Mouse (Mus musculus): ENCODE results near the gene Ier3.
"Not testable (repeated sequence)": the region's sequence is repeated elsewhere in the genome, so short reads cannot be mapped to it uniquely, and the experiment has no call there.

The Ier3 gene

DNA sequence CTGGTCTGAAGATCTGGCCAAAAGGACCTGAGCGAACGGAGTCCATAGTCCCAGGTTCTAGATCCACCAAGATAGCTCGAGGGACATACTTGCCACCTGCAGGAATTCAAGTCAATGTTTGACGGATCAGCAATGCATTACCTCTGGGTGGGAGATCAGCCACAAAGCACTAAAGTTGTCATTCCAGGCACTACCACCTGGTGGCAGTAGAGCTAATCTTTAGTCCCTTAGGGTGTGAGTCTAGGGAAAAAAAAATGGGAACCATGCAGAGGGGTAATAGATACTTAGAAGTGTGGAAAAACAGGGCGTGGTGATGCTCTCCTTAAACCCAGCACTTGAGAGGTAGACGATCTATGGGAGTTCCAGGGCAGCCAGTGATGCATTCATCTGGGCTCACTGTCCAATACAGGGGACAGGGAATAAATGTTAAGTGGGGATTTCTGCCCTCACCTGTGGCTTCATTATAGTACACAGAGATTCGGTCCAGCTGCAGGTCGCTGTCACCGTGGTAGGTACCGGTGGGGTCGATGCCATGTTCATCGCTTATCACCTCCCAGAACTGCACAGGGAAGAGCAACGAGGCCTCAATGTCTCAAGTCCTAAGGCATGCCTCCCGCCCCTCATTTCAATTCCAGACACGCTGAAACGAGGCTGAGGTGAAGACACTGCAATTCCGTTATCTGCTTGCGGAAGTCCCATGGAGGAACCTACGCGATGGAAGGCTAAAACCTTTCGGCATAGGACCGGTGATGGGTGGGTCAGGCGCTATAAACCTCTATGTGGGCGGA, 14.9 kb downstream of the Ier3 start:
- DNase-seq (ENCODE audit: extremely low spot score), result peak; percentile 72

DNA sequence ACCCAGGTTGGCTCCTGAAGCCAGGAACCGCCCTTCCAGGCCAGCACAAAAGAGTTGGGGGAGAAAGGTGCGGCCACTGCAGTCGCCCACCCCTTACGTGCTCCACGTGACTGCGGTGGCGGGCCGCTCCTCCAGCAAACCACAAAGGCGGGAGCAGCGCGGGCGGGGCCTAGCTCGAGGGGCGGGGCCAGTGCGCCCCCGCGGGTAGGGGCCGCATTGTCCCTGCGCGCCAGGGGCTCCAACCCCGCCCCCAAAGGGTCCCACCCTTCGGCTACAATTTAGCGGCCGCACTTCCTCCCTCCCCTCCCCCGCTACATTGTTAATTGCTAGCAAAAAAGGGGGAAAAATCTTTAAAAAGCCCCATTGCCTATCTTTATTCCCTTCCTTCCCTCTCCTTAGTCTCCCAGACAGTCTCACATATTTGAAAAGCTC, 15.5 kb downstream of the Ier3 start:
- peak; percentile 97 for DNase-seq (ENCODE audit: extremely low spot score)

DNA sequence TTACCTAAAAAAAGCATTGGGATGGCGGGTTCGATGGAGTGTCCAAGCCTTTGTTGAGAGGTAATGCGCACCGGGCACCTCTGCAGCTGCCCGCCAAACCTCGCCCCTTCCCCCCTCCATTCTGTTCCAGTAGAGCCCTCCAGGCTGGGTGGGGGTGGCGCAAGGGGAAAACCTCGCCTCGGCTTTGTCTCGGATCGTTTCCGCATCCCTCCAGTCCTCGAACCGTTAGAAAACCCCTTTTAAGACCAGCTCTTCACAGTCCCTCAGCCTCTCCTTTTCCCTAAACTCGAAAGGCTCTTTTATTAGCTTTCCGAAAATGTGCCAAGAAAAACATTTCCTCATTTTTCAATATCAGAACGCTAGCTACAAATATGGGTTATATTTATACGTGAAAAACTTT, 16.0 kb downstream of the Ier3 start:
- DNase-seq (ENCODE audit: extremely low spot score), result no peak

DNA sequence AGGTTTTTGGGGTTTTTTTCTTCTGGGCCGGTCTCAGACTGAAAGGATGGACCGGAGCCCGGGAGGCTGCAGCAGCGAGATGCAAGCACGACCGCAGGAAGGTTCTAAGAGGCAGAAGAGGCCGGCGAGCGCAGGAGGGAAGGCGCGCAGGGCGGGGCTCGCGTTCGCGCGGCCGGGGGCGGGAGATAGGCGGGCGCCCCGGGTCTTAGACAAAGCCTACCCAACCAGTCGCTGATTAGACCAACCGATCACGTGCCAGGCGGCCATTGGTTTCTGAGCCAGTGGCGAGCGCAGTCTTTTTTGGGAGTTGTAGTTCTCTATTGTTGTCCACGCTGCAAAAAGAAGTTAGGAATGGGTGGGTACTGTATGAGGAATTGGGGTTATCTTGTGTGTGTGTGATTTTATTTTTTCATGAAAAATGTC, 16.6 kb downstream of the Ier3 start, which contains the start of gene Tubb5:
Tubb5 (minus strand) TSS at position 185 of the 423 bp plus-strand sequence.
- peak; percentile 95 for DNase-seq (ENCODE audit: extremely low spot score)

DNA sequence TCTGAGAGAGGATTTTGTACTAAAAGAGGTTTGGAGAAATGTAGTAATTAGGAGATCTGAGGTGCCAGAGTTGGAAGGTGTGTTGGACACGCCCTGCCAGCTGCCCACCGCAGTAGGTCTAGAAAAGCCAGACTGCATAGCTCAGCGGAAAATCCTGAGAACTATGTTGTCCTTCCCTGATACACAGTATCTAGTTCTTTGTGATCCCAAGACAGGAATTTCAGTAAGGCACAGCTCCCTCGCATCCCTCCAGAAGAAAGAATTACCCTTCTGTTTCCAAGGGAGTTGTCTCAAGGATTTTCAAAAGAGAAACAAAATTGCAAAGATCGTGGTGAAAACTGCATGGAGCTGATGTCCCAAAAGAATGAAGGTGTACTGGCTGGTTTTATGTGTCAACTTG, 17.1 kb downstream of the Ier3 start:
- DNase-seq (ENCODE audit: extremely low spot score), result no peak

DNA sequence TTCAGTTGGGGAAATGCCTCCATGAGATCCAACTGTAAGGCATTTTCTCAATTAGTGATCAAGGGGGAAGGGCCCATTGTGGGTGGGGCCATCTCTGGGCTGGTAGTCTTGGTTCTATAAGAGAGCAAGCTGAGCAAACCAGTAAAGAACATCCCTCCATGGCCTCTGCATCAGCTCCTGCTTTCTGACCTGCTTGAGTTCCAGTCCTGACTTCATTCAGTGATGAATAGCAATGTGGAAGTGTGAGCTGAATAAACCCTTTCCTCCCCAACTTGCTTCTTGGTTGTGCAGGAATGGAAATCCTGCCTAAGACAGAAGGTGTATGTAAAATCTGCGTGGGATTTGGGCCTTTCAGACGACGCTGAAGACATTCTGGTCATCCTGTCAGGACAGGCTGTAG, 17.5 kb downstream of the Ier3 start:
- not testable (repeated sequence) for DNase-seq (ENCODE audit: extremely low spot score)

DNA sequence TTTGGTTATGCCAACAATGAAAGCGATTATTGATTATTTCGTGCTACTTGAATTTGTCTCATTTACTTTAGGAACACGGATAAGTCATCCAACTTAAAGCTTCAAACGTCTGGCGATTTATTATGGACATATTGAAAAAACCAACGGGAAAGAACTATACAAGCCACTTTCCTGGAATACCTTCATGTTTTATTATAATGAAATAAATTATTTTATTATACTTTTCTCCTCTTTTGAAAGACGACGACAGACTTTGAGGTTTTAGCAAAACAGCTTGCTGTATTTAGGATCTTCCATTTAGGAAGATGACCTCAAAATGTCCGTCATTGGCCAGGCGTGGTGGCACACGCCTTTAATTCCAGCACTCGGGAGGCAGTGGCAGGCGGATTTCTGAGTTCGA, 19.1 kb downstream of the Ier3 start:
- DNase-seq (ENCODE audit: extremely low spot score), result no peak

DNA sequence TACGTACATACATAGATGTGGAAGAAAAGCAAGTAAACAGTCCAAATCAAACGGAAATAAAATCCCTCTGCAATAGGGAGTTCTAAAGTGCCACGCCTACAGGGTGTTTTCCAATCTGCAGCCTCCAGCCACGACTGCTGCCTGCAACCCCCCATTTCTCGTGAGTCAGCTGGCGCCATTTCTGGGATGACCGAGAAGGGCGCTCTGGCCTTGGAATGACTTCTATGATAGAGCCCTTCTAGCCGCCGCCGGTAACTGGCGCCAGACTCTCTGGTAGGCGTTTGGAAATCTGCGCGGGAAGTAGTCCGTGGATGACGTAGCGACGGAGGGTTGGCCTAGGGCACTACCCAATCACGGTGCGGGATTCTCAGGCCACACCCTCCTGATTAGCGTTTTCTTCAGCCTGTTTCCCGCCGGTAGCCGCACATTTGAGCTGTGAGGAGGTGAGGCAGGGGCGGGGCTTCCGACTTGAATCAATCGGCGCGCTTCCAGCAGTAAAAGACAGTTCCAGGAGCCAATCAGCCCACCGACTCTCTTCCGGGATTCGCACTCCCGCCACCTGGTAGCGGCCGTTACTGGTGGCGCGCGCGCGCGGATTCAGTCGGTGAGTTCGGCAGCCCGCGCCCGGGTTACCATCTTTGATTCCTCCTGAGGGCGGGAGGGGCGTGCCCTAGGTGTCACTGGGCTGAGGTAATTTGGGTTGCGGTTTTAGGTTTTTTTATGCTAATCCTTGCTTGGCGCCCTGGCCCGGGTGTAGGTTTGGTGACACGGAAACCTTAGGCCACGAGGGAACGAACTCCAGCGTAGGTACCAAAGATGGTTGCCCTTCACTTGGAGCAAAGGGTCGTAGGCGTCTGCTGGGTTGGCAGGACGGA, 19.8 kb downstream of the Ier3 start, which contains the start of gene Mdc1:
Mdc1 (plus strand) TSS at position 440 of the 875 bp plus-strand sequence.
- peak; percentile 99 for DNase-seq (ENCODE audit: extremely low spot score)

DNA sequence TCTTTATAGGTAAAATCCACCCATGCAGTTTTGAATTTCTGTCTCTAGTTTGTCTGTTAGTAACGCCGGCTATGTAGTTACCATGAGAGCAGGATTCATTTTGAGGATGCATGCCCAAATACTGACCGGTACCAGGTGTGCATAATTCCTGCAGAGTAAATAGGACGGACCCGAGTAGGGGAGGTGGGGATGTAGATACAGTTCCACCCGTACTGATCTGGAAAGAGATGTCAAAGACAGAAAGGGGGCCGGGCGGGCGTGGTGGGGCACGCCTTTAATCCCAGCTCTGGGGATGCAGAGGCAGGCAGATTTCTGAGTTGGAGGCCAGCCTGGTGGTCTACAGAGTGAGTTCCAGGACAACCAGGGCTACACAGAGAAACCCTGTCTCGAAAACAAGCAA, 20.5 kb downstream of the Ier3 start:
- no peak for DNase-seq (ENCODE audit: extremely low spot score)

DNA sequence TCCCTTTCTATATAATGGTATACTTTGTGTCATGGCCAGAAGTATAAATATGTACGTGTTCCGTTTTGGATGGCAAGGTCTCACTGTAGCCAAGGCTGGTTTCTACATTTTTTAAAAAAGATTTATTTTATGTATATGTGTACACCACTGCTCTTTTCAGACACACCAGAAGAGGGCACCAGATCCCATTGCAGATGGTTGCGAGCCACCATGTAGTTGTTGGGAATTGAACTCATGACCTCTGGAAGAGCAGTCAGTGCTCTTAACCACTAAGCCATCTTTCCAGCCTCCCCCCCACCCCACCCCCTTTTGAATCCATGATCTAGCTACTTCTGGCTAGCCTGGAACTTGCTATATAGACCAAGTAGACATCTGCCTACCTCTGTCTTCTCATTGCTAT, 22.0 kb downstream of the Ier3 start:
- no peak for DNase-seq (ENCODE audit: extremely low spot score)

DNA sequence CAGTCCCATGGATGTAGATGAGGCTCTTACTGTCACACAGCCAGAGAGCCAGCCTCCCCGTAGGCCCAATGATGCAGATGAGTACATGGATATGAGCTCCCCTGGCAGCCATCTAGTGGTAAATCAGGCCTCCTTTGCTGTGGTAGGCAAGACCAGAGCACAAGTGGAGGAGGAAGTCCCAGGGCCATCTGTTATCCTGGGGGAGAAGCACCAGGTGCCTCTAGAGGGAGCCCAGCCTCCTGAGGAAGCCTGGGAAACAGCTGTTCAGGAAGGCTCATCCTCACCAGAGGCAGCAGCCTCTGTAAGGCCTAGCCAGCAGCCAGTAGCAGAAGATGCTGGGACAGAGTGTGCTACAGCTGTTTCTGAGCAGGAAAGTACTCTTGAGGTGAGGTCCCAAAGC, 26.6 kb downstream of the Ier3 start:
- no peak for DNase-seq (ENCODE audit: extremely low spot score)

DNA sequence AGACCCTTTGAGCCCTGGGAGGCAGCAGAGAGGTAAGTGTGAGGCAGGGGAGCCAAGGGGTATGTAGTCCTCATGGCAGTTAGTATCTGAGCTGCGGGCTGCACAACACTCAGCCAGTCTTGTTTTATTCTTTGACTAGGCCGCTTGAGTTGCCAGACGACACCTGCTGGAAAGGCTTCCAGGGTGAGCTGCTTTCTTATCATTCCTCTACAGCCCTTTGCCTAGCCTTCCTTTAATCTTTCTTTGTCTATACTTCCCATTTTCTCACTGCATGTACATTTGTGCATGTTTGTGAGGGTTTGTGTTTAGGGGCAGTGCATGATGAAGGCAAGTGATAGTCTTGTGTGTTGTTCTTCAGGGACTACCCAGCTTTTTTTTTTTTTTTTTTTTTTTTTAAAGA, 29.5 kb downstream of the Ier3 start:
- DNase-seq (ENCODE audit: extremely low spot score), result no peak

DNA sequence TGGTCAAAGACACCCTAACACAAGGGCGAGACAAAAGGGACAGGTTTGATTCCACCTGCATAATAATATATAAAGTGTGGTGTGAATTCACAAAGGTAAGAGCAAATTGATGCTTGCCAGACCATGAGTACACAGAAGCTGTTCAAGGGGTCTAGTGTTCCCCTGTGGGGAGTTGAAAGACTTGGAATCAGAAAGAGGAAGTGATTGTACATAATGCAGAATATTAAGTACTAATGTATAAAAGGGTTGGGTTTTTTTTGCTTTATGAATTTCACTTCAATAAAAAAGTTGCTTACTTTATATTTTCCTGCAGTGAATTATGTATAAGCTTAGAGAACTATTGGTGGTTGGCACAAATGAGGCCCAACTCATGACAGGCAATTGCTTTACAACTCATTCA, 37.9 kb downstream of the Ier3 start:
- no peak for DNase-seq (ENCODE audit: extremely low spot score)

DNA sequence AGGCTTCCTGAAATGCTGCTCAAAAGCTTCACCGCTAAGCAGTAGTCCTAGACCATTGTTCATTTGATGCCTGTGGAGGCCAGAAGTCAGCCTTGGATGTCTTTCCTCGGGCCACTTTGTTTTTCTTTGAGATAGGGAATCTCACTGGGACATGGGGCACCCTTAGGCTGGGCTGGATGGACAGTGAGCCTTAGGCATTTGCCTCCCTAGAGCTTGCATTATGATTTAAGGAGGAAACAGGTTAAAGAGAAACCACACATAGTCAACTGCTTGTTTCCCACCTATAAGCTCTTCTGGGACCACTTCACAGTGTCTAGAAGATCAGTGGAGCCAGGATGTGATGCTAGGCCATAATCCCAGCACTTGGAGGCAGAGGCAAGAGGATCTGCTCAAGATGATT, 38.4 kb downstream of the Ier3 start:
- no peak for DNase-seq (ENCODE audit: extremely low spot score)

DNA sequence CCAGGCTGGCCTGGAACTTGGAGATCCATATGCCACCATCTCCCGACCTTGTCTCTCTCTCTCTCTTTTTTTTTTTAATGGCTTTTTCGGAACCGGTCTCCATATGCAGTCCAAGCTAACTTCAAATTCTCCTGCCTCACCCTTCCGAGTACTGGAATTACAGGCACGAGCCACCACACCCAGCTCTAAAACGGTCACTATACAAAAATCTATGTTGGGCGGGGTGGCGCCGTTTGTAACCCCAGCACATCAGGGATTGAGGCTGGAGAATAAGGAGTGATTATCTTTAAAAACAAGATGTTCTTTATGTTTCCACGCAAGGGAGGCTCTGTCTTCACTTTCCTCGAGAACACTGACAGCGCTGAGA, 39.3 kb downstream of the Ier3 start:
- DNase-seq (ENCODE audit: extremely low spot score), result no peak

DNA sequence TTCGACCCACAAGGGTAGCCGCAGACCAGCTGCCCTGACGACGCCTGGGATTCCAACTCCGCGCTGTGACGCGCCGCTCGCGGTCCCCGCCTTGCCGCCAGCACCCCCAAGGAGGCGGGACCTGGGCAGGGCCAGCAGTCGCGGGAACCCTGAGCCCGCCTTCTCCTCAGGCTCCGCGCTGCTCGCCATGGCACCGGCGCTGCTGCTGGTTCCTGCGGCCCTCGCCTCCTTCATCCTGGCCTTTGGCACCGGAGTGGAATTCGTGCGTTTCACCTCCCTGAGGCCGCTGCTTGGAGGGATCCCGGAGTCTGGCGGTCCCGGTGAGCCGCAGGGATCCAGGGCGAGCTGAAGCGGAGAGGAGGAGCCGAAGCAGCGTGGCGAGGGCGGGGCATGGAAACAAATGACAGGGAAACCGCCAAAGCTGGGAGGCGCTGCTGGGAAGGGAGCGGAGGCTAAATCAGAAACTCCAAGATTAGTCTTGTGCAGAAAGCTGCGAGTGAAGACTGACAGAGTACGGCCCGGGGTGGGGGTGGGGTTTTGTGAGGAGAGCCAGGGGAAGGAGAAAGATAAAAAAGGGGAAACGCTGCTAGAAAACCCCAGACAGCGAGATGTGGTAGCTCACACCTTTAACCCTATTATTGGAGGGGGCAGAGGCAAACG, 39.8 kb downstream of the Ier3 start, which contains the start of gene Nrm:
Nrm (plus strand) TSS at position 121 of the 660 bp plus-strand sequence.
- DNase-seq (ENCODE audit: extremely low spot score), result peak; percentile 94

DNA sequence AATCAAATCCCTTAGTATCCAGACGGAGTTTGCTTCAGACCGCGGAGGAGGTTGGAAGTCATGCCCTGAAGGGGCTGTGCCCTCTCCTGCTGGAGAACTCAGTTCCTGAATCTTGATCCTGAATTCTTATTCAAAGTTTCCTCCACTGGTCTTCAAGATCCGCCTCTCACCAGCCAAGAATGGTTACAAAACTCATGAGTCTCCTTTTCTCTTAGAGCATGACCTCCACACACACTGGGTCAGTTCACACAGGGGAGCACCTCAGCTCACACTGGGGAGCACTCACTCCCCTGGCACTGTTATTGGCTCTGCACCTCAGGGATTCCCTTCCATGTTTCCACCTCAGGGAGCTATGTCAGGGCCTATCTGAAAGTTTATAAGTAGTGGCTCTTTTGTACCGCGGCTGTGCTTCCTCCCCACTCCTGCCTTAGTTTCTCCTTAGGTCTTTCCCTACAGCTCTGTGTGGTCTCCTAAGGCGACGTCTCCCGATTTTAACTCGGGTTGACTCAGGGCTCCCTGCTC, 43.4 kb downstream of the Ier3 start:
- no peak for DNase-seq (ENCODE audit: extremely low spot score)

DNA sequence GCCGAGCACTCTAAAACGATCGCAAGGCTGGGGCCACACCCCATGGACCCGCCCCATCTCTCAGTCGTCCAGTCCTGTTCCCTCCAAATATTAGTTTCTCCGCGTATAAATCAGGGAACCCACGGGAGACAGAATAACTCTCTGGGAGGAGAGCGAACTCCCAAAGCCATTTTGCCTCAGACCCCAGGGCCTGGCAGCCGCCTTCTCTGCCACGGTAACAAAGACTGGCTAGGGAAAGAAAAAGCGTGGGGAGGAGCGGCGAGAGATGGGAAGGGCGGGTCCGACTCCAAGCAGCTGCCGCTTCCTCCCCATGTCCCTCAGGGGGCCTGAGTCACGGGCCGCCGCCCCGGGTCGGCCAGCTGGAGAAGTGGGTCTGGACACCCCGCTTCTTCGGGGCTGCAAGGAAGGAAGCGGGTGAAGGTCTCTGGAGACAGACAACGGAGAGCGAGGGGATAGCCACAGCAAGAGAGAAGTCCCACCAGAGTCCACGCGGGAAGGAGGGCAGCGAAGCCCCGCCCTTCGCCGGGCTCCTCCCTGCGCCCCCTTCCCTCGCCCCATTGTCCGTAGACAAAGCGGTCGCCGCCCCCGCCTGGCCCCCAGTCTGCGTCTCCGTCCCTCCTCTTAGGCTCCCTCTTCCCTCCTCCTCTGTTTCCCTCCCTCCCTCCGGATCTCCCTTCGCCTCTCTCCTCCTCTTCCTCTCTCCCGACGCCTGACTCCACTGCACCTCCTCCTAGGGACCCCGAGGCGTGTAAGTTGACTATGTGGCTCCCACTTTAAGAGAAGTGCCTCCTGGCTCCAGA, 44.2 kb downstream of the Ier3 start, which contains the start of gene Ppp1r18:
Ppp1r18 (plus strand) TSS at position 113 of the 800 bp plus-strand sequence.
- DNase-seq (ENCODE audit: extremely low spot score), result peak; percentile 91

DNA sequence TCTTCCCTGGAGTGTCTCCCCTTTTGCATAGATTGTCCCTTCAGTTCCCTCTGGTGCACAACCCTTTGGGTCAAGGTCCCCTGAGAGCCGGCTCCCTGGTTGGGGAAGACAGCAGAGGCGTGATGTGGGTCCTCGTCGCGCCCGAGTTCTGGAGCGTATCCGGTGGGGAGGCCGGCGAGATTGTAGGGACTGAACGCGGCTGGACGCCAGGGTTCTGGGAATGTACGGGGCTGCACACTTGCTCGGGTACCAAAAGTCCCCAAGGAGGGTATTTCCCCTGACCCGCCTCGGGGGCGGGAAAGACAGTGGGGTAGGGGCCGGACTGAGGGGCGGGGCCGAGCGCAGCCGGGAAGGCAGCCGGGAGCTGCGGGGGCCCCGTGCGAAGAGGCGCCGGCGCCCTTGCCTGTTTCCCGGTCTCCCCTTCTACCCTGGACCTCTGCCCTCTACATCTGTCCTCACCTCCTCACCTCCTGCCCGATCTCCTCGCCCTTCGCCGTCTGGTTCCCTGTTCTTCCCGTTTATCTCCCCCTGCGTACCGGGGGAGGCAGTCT, 44.9 kb downstream of the Ier3 start:
- no peak for DNase-seq (ENCODE audit: extremely low spot score)
